ENCODE assay signal across 16 mouse cellular contexts in genomic region chr12:77220616-77221015, GRCm38 (mm10).
"Had no signal": no experiment of that assay in that cellular context is flagged by ENCODE, and none has a peak within 500 bp of the region (broad histone marks: within the 10 kb centered on the region; RNA-seq: fewer than 3 reads in every experiment).

No protein-coding gene starts in this region.

- H3K9ac ChIP-seq: neural tube, embryonic 12.5 days; neural tube, embryonic 13.5 days; neural tube, embryonic 15.5 days; stomach, embryonic 15.5 days had no signal

- H3K36me3 ChIP-seq: neural tube, embryonic 12.5 days; neural tube, embryonic 13.5 days; neural tube, embryonic 15.5 days; stomach, embryonic 15.5 days had no signal

- H3K27ac ChIP-seq: neural tube, embryonic 12.5 days; neural tube, embryonic 13.5 days; neural tube, embryonic 15.5 days; stomach, embryonic 15.5 days; stomach, postnatal 0 days had no signal

- H3K4me3 ChIP-seq: neural tube, embryonic 12.5 days; neural tube, embryonic 13.5 days; neural tube, embryonic 15.5 days; stomach, embryonic 15.5 days had no signal

- H3K4me1 ChIP-seq: neural tube, embryonic 12.5 days; neural tube, embryonic 13.5 days; neural tube, embryonic 15.5 days; stomach, embryonic 15.5 days had no signal

- H3K27me3 ChIP-seq: neural tube, embryonic 12.5 days; neural tube, embryonic 13.5 days; neural tube, embryonic 15.5 days had no signal

- DNase-seq: right cerebral cortex, adult 18-20 months; right cerebral cortex, postnatal 14 days; right cerebral cortex, postnatal 25 days; right cerebral cortex, postnatal 4 days; spleen, adult 18-20 months; thymus, adult 18-20 months; thymus, adult 2 months; thymus, postnatal 14 days; thymus, postnatal 25 days; thymus, postnatal 36 days; thymus, postnatal 4 days had no signal

- H3K9me3 ChIP-seq: neural tube, embryonic 12.5 days; neural tube, embryonic 13.5 days; neural tube, embryonic 15.5 days; stomach, embryonic 15.5 days had no signal
